Mouse (Mus musculus) mammary gland, adult 2 months (tissue): ENCODE results near the gene Rps6ka2. TPM values are rescaled to one million over a fixed set of nuclear protein-coding genes. Genes with fewer than 3 reads are reported as not detected.

Experiments used
- polyA plus RNA-seq: library from polyadenylated mRNA; depleted of rRNA; stranded (reverse); fragments of >200 nt; gene quantifications from 2 replicates; pipeline ENCODE4 v1.2.3, GENCODE M21; 2012; ENCODE audit warnings: low replicate concordance; rRNA removed

Gene Rps6ka2
- polyA plus RNA-seq = 6.1 and 27.0 TPM in 2 replicates

DNA sequence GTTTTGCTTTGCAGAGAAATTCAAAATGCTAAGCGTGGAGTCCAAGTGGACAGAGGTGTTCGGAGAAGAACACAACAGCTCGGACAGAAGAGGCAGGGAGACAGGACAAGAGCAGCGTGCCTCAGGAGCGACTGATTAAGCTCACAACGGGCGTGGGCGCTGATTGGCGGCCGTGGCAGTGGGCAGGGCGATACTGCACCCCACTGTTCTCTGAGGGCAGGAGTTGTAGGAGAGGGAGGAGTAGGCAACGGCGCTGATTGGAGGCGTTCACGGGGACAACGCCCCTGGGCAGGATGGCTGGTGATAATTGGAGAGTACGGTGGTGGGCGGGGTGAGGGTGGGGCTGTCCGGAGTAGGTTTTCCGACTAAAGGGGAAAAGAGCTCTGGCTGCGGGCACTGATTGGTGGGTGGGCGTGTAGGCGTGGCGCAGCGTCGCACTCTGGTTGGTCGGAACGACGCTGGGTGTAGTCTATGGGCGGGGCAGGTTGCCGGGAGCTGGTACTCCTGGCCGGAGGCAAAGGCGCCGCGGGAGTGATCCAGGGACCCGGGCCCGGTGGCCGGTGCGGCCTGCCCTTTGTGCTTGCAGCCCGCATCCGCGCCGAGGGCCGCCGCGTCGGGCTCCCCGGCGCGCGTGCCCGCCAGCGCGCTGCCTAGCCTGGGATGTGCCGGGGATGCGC lies at the start of gene Rps6ka2:
TSS of gene Rps6ka2 (plus strand) at position 489 of the 677 bp plus-strand sequence.

DNA sequence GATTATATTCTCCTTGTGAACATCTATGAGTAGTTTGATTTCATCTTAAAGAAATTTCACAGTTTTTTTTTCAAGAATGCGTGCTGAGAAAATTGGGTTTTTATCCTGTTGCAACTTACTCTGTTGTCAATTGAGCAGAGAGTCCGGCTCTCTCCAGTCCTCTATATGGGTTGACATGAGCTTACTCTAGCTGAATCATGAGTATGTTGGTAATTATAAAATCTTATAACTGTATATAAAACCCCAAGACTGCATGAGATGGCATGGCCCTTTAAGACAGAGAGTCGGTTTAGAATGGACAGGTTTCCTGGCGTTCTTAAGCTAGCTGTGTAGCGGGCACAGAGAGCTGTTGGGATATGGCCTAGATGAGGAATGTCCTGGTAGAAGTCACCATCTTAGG lies 154.4 kb downstream of the Rps6ka2 start, which contains the start of gene Tcp10a:
TSS of gene Tcp10a (plus strand) at position 301 of the 400 bp plus-strand sequence.

DNA sequence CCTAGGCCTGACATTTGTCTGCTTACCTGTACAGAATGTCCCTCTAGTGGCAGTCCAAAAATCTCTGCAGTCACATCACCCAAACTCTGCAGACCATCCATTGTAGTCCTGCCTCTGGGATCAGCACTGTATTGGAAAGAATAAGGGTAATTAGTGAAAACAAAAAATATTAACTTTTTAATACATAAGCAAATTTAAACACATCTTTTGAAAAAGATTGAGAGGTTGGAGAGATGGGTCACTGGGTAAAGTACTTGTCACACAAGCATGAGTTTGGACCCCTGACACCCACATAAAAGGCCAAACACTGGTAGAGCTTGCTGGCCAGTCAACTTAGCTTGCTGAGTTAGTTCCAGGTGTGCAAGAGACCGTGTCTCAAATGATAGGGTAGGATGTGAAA lies 182.7 kb downstream of the Rps6ka2 start, which contains the start of gene Ttll2:
TSS of gene Ttll2 (minus strand) at position 101 of the 400 bp plus-strand sequence.

Other genes with a start within 250 kb of the Rps6ka2 start
- gene Rsph3b, start 221.4 kb upstream of the Rps6ka2 start, polyA plus RNA-seq = 26.2 and 40.4 TPM in 2 replicates
- gene Tagap1, start 209.0 kb upstream of the Rps6ka2 start, polyA plus RNA-seq = 9.5 and 22.0 TPM in 2 replicates
- gene Rnaset2b, start 199.5 kb upstream of the Rps6ka2 start, polyA plus RNA-seq = 49.4 and 132 TPM in 2 replicates
- gene Gm49721, start 191.2 kb upstream of the Rps6ka2 start, polyA plus RNA-seq = 0.11 and 1.5 TPM in 2 replicates
- not detected in 2 replicates for gene Gm1604a, start 144.5 kb upstream of the Rps6ka2 start, polyA plus RNA-seq
- gene Tcp10a, start 154.5 kb downstream of the Rps6ka2 start, polyA plus RNA-seq = not detected in 2 replicates
- gene Ttll2, start 182.6 kb downstream of the Rps6ka2 start, polyA plus RNA-seq = 0.18 and 0.45 TPM in 2 replicates
- gene Gm49630, start 201.9 kb downstream of the Rps6ka2 start, polyA plus RNA-seq = 0.17 TPM in 1 of 2 replicates, not detected in the other
- 1.7 and 2.7 TPM in 2 replicates for gene Unc93a2, start 215.3 kb downstream of the Rps6ka2 start, polyA plus RNA-seq